In genomic region chr13:44231868-44232715, GRCm38 (mm10) we compare ENCODE assay signal across 7 mouse cellular contexts.
DNase-seq lines count a peak whose midpoint lies in the region; ATAC-seq lines count a peak whose summit lies in the region.

No protein-coding gene starts in this region.

- WGBS in forebrain, embryonic 13.5 days = 6% methylated on average over 18 of the region's 18 CpGs
- 10% methylated on average over 18 of the region's 18 CpGs for WGBS in midbrain, embryonic 15.5 days

- ATAC-seq in forebrain, embryonic 13.5 days = peak; percentile 82
- ATAC-seq in midbrain, embryonic 15.5 days (replicated peaks) = peak; percentile 70
- no peak for ATAC-seq in inflammation-experienced regulatory T-cells, adult 6 months

- no peaks in the 10 kb centered on the region for H3K36me3 ChIP-seq in forebrain, embryonic 13.5 days (ENCODE audit: poor library complexity, severe bottlenecking)
- no peaks in the 10 kb centered on the region for H3K36me3 ChIP-seq in midbrain, embryonic 15.5 days (replicated peaks)

- H3K4me1 ChIP-seq in brown adipose tissue, adult 24 weeks (ENCODE audit: control insufficient read depth, insufficient read depth, insufficient read length, low read length) = peaks cover 14% of the 10 kb centered on the region
- H3K4me1 ChIP-seq in forebrain, embryonic 13.5 days = peaks cover 55% of the 10 kb centered on the region
- peaks cover 40% of the 10 kb centered on the region for H3K4me1 ChIP-seq in midbrain, embryonic 15.5 days

- H3K4me2 ChIP-seq in forebrain, embryonic 13.5 days = peak overlapping the region; percentile 42
- peak overlapping the region; percentile 5; the same call in 1 of the 2 replicates for H3K4me2 ChIP-seq in midbrain, embryonic 15.5 days

- peaks cover 48% of the 10 kb centered on the region for H3K27me3 ChIP-seq in forebrain, embryonic 13.5 days
- peaks cover 11% of the 10 kb centered on the region for H3K27me3 ChIP-seq in midbrain, embryonic 15.5 days (replicated peaks)

- no peak overlapping the region for H3K4me3 ChIP-seq in brown adipose tissue, adult 24 weeks (ENCODE audit: insufficient read depth, low read depth, low read length)
- no peak overlapping the region for H3K4me3 ChIP-seq in forebrain, embryonic 13.5 days
- no peak overlapping the region for H3K4me3 ChIP-seq in midbrain, embryonic 15.5 days

- H3K9me3 ChIP-seq in forebrain, embryonic 13.5 days (replicated peaks) = no peaks in the 10 kb centered on the region
- no peaks in the 10 kb centered on the region for H3K9me3 ChIP-seq in midbrain, embryonic 15.5 days

- DNase-seq in layer of hippocampus, adult 8-10 months (ENCODE audit: low spot score in 2 of 2) = peak; percentile 82 to 85
- no peak for DNase-seq in urinary bladder, postnatal 14 days (ENCODE audit: low spot score)
- no peak for DNase-seq in cerebellum, adult 8-10 months

- H3K27ac ChIP-seq in brown adipose tissue, adult 24 weeks (replicated peaks; ENCODE audit: low read depth, low read length) = peak overlapping the region; percentile 85
- peak overlapping the region; percentile 76 for H3K27ac ChIP-seq in forebrain, embryonic 13.5 days
- peak overlapping the region; percentile 16 for H3K27ac ChIP-seq in midbrain, embryonic 15.5 days

- no peak overlapping the region for H3K9ac ChIP-seq in forebrain, embryonic 13.5 days
- no peak overlapping the region for H3K9ac ChIP-seq in midbrain, embryonic 15.5 days

Comparison
In these comparisons a context has a peak if more than half of its experiments do, and no peak if none do; other contexts are left out.
1. H3K27ac ChIP-seq: peak in every context shown above with its lines; median percentile 85 in brown adipose tissue, adult 24 weeks; 76 in forebrain, embryonic 13.5 days; 16 in midbrain, embryonic 15.5 days.
2. DNase-seq: peak in layer of hippocampus, adult 8-10 months (2 of 2); none in urinary bladder, postnatal 14 days (single experiment) and cerebellum, adult 8-10 months (single experiment).